Mouse (Mus musculus) retina, adult 2 months (tissue): ENCODE results near the gene Crip1.

ENCODE experiments used
- DNase-seq: peaks from one replicate; pipeline ENCODE4 v3.0.0-alpha.2; 2012; ENCODE audit warnings: low read depth, low spot score

Crip1 gene

DNA sequence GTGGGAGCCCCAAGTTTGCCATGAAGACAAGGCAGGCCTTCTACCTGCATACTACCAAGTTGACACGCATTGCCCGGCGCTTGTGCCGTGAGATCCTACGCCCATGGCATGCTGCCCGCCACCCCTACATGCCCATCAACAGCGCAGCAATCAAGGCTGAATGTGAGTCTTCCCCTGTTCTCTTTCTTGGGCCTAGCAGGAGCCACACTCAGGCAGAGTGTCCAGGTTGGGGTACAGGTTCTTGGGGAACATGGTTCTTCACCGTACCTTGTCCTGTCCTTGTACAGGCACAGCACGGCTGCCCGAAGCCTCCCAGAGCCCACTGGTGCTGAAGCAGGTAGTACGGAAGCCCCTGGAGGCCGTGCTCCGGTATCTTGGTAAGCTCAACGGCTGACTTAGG is 14.5 kb upstream of the Crip1 start:
- DNase-seq, result no peak

DNA sequence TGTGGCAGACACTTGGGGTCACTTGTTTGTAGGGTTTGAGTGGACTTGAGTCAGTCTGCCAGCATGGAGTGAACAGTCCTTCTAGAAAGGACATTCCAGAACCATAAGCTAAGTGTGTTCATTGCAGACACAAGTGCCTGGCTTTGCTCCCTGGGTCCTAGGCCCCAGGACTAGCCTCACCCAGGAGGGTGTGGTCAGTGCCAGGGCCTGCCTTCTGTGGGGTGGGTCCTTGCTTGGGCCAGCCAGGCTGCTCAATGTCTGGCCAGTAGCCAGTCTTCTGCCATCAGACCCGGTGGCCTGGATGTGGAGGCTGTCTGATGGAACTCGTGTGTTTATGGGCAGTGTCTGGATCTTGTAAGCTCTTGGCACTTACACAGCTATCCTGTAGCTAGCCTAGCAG is 13.5 kb upstream of the Crip1 start:
- no peak for DNase-seq

- DNase-seq, result no peak
Measured at GRCm38 (mm10) chr12:113133260-113133659, 12.9 kb upstream of the Crip1 start.

DNA sequence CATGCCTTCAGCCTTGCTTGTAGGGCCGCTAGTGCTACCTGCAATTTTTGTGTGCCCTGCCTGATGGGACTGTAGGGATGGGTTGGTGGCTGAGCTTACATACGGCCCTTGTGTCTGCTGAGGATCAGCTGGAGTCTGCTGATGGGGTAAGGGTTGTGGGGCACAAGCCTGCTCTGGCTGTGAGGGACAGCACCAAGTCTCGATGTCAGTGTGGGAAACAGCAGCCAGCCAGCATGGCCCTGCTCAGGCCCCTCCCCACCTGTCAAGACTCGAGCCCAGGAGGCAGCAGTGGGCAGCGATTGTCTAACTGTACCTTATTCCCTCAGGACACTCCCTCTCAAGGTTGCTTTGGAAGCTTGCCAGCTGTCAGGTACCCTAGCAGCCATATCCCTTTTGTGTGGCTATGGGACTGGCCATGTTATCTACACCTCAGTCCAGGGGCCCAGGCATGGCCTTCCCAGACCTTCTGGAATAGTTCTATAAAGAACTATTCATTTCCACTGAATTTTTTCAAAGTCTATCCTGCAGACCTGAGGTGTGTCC is 12.2 kb upstream of the Crip1 start:
- no peak for DNase-seq

- DNase-seq, result no peak
Measured at GRCm38 (mm10) chr12:113134502-113134901, 11.6 kb upstream of the Crip1 start.

- DNase-seq, result no peak
Measured at GRCm38 (mm10) chr12:113135401-113135800, 10.7 kb upstream of the Crip1 start.

DNA sequence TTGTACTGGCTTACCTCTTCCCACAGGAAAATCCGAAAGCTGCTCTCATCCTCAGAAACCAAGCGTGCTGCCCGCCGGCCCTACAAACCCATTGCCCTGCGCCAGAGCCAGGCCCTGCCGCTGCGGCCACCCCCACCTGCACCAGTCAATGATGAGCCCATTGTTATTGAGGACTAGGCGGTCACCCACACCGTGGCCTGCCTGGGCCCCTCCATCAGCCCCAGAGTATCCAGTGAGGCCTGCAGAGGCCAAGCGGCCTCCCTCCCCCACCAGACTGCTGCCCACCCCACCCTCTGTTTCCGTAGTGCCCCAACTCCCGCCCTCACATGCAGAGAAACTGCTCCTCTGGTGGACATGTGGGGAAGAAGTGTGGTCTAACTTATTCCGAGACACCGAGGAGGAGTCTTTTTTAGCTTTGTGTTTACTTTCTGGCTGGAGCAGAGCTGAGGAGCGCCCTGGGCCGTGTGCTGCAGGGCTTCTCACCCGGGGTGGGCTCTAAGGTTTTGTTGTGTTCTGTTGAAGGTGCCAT is 9.6 kb upstream of the Crip1 start:
- DNase-seq, result no peak

- no peak for DNase-seq
Measured at GRCm38 (mm10) chr12:113137260-113138213, 8.6 kb upstream of the Crip1 start.

- no peak for DNase-seq
Measured at GRCm38 (mm10) chr12:113138291-113138690, 7.8 kb upstream of the Crip1 start.

- DNase-seq, result no peak
Measured at GRCm38 (mm10) chr12:113138901-113139864, 6.9 kb upstream of the Crip1 start.

GRCm38 (mm10) chr12:113139908-113140615 is 6.1 kb upstream of the Crip1 start, which contains the start of gene Crip2:
Gene Crip2 (plus strand): TSS chr12:113140236.
- peak; percentile 18 for DNase-seq

- DNase-seq, result no peak
Measured at GRCm38 (mm10) chr12:113140616-113141411, 5.3 kb upstream of the Crip1 start.

- no peak for DNase-seq
Measured at GRCm38 (mm10) chr12:113141531-113141973, 4.6 kb upstream of the Crip1 start.

DNA sequence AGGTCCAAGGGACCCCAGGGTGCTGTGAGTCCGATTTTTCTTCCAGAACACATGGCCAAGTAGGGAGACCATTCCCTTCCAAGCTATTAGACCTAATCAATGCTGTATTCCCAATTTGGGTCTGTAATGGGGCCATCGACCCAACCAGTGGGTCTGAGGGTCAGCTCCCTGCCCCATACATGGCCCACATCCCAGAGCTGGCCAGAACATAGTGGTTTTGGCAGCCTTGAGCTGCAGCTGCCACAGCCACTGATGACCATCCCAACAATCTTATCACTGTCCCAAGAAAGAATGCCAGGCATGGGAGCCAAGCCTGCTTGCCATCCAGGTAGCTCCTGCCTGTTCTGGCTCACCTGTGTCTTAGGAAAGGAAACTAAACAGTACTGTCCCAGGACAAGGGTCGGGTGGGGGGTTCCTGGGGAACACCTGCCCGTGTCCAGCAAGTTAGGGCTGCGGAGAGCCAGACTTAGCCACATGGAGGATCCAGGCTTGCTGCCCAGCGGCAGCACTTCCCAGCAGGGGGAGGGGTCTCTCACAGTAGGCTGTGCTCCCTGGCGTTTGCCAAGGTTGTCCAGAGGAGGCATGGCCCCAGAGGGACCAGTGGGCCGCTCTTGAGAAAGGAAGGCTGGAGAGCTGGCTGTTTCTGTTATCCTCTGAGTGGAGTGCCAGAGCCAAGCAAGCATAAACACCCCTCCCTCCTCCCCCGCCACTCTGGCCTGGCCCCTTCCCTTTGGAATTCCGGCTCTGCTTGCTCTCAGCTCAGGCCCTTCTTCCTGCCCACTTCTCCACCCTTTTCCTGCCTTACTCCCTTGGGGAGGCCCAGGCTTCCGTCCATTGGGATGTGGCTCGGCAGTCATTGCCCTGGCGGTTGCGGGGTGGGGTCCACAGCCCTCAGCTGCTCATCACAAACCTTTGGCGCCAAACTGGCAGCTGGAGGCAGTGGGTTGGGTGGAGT is 3.8 kb upstream of the Crip1 start:
- no peak for DNase-seq

- DNase-seq, result no peak
Measured at GRCm38 (mm10) chr12:113143164-113143563, 3.0 kb upstream of the Crip1 start.

- DNase-seq, result no peak
Measured at GRCm38 (mm10) chr12:113144001-113144756, 1.9 kb upstream of the Crip1 start.

DNA sequence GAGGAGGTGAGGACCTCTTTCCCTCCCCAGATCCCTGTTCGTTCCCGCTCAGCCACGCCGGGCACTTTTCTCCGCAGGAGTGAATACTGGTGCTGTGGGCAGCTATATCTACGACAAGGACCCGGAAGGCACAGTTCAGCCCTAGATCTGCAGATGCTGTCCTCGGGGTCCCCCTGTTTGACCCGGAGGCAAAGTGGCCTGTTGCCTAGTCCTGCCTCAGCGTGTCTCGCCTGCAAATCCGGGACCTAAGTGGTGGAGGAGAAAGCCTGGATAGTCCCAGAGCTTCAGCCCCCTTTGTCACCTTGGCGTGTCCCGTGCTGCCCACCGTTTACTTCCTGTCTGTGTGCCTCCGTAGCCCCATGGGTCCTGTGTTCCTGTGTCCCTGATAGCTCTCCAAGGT is 1.2 kb upstream of the Crip1 start:
- no peak for DNase-seq

- DNase-seq, result no peak
Measured at GRCm38 (mm10) chr12:113145591-113145990, 525 bp upstream of the Crip1 start.
